Mouse (Mus musculus) left cerebral cortex, adult 9 months (tissue): Measurements from ENCODE around the gene Dppa5a.
"Not testable (repeated sequence)": the region's sequence is repeated elsewhere in the genome, so short reads cannot be mapped to it uniquely, and the experiment has no call there.

Source experiments
- DNase-seq, 2 experiments: peaks; one replicate each; pipeline ENCODE4 v3.0.0; 2022; ENCODE audit warnings: low spot score in 2 of 2

Dppa5a gene

GRCm38 (mm10) chr9:78367959-78368358 is at the start of gene Dppa5a:
TSS of gene Dppa5a (minus strand) at chr9:78368177.
- DNase-seq: not testable (repeated sequence)

DNA sequence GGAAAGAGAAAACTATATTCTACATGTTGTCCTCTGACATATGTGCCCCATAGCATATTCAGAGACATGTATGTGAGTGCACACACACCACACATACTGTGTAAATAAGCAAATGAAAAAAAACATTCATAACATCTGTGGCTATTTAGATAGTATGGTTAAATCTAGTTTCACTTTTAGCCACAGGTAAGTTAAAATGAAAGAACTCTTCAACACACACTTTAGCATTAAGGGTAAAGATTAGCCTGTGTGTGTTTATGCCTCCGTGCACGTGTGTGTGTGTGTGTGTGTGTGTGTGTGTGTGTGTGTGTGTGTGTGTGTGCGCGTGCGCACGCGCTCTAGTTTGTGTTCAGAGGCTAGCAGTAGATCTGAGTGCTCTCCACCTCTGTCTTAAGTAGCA is 33.6 kb upstream of the Dppa5a start:
- DNase-seq: no peak

GRCm38 (mm10) chr9:78400570-78400969 is 32.6 kb upstream of the Dppa5a start:
- no peak for DNase-seq

- no peak for DNase-seq
Observed at GRCm38 (mm10) chr9:78396517-78396916, 28.5 kb upstream of the Dppa5a start.

DNA sequence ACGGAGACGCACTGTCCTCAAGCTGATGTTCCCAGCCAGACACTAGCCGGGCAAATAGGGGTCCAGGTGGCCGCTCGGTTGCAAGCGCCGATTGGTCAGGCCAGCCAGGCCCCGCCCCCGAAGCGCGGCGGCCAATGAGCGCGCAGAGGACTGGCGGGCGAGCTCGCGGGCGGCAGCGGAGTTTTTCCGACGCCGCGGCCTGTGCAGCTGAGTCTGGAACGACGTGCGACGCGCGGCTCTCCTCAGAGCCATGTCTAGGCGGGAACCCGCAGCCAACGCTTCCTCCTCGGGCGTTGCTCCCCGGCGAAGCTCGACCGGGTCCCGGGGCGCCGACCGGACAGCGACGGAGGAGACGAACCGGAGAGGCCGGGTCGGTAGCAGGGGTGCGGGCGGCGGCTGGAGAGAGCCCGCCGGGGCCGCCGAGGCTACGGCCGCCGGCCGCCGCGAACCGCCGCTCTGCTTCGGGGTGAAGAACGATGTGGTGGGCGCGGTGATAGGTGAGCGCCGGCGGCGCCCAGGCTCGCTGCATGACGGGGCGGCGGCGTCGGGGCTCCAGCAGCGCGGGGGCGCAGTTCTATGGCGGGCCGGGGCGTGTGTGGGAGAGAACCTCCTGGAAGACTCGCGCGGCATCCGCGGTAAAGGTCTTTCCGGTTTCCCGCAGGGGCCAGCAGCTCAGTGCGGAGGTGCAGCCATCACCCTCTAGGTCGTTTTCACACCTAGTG is 27.8 kb upstream of the Dppa5a start, which contains the start of gene Ddx43:
Gene Ddx43, plus strand, starts transcription at position 148 of the 722 bp plus-strand sequence.
- DNase-seq: peak in 1 of 2 experiments; percentile 18

DNA sequence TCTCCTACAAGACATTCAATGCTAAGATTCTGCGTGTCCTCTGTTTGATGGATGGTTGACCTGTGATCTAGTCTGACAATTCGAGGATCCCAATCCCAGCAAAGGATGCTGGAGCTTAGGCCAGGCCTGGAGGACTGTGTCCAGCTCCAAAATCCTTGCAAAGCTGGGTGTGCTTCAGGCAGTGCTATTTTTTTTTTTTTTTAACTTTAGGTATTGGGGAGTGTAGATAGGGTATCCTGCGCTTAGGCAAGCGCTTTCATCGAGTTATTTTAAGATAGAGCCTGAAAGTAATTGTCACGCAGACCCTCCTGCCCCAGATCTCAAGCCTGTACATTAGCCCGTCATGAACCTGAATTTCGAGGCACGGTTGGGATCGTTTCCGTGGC is 27.3 kb upstream of the Dppa5a start:
- DNase-seq: no peak

- DNase-seq: no peak
Observed at GRCm38 (mm10) chr9:78394602-78395001, 26.6 kb upstream of the Dppa5a start.

DNA sequence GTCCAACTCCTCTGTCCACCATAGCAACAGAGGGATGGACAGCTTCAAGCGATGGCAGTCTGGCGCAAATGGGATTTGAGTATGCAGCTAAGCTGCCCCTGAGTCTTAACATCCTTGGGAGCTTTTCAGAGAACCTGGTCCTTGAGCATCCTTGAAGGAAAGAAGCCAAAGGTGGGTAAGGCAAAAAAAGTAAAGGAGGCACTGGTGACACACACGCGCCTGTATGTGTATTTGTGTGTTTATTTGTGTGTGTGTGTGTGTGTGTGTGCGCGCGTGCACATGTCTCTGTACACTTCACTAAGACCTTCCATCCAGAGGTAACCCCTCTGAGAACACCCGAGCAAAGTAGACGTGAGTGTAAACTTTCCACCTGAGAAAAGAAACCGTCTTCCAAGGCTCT is 25.8 kb upstream of the Dppa5a start:
- no peak for DNase-seq

DNA sequence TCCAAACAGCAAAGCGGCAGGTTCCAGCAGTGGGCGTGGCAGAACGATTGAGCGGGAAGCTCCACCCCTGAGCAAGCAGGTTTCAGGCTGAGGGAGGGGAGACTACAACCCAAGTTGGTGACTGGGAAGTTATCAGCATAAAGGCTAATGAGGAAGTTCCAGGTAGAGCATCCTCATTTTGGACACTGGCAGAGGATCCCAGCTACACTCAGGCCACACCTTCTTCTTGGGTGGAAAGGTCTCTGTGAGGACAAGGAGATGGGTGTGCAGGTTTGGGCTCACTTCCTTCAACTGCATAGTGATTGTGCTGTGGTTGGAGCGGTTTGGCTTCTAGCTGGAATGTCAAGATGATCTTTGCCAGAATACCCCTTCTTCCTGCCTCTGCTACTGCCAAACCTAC is 22.0 kb upstream of the Dppa5a start:
- no peak for DNase-seq

DNA sequence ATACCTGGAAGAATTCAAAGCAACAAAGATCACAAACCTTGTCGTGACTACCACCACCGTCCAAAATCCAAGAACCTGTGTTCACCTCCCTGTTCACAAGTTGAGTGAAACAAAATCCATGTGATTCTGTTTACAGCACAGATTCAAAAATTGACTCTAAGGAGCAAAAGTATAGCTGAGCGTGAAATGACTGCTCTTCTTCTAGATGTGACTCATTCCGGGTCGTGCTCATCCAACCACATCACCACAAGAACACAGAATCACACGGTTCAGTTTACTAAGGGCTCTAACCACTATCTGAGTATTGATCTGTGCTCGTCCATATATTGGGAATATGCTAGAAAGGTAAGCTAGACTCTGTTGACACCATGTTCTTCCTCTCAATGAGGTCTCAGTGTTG is 19.0 kb upstream of the Dppa5a start:
- no peak for DNase-seq

DNA sequence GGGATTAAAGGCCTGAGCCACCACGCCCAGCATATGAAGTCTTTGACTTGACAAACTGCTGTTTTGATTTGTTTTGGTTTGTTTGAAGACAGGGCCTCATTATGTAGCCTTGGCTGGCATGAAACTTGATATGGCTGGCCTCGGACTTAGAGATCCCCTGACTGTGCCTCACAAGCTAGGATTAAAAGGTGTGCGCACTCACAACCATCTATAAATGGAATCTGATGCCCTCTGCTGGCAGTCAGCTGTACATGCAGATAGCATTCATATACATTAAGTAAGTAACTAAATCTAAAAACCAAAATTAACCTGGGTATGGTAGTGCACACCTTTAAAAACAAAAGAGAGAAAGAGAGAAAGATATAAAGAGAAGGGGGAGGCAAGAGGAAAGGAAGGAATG is 17.9 kb upstream of the Dppa5a start:
- DNase-seq: no peak

- no peak for DNase-seq
Observed at GRCm38 (mm10) chr9:78378113-78378785, 10.3 kb upstream of the Dppa5a start, which contains the start of gene Ooep. TSS of gene Ooep (minus strand) at chr9:78378725.

GRCm38 (mm10) chr9:78377546-78377945 is 9.6 kb upstream of the Dppa5a start:
- no peak for DNase-seq

DNA sequence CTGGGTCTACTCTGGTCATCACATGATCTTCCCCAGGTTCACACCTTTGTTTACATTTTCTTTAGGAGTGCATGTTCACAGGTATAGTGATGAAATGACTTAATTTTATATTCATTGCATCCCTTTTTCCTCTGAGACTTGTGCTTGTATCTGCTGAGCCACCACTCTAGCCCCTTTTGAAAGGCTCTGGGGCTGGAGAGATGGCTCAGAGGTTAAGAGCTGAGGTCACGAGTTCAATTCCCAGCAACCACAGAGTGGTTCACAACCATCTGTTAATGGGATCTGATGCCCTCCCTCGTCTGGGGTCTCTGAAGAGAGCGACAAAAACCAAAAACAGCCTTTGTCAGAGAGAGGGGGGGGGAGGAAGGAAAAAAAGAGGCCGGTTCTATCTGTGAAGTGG is 7.5 kb upstream of the Dppa5a start:
- DNase-seq: no peak

- DNase-seq: no peak
Observed at GRCm38 (mm10) chr9:78374885-78375389, 7.0 kb upstream of the Dppa5a start.

DNA sequence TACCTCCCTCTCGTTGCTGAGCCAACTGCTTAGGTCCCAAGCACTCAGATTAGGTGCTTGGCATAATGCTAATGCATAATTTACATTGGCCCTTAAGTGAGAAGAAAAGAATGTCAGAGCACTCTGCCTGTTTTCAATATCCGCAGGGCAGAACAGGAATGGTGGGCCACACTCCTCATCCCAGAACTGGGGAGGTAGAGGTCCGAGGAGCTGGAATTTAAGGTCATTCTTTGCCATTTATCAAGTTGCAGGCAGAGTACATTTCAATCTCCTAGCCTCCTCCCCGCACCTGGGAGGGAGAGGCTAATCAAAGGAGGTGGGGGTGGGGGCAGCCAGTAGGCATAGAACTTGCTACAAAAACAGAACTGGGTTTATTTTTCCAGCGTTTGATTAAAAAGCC is 6.4 kb upstream of the Dppa5a start:
- DNase-seq: no peak

DNA sequence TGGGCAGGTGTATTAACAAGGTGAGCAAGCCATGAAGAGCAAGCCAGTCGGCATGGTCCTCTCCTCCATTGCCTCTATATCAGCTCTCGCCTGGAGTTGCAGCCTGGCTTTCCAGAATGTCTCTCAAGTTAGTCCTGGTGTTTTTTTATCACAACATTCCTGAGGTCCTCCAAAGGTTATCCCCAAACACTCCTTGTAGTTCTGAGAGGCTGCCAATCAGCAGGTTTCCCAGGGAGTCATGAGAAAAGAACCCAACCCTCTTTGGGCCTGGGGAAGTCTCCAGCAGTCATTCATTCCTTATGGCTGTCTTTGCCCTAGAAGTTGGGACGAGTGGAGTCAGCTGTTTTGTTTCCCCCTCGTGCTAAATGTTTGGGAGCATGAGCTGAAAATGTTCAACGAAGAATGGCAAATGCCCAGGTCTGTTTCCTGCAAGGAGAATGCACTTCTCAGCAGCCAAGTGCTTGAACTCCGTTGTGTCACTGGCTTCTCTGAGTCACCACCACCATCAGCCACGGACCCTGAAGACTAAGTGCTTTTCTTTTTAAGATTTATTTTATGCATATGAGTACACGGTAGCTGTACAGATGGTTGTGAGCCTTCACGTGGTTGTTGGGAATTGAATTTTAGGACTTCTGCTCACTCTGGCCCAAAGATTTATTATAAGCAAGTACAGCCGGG is 5.0 kb upstream of the Dppa5a start:
- DNase-seq: no peak

DNA sequence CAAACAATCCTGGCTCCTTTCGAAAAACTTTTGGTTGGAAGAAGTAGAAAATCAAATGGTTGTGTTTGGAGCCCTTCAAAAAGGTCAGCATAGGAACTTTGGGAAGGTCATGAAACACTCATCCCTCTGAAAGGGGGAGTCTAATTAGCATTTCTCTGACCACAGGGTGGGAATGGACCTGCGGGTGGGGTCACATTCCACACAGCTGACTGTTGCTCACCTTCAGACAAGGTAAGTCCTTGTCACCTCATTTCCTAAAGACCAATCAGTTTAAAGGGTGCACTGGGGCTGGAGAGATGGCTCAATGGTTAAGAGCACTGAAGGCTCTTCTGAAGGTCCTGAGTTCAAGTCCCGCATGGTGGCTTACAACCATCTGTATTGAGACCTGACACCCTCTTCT is 3.5 kb upstream of the Dppa5a start:
- no peak for DNase-seq

DNA sequence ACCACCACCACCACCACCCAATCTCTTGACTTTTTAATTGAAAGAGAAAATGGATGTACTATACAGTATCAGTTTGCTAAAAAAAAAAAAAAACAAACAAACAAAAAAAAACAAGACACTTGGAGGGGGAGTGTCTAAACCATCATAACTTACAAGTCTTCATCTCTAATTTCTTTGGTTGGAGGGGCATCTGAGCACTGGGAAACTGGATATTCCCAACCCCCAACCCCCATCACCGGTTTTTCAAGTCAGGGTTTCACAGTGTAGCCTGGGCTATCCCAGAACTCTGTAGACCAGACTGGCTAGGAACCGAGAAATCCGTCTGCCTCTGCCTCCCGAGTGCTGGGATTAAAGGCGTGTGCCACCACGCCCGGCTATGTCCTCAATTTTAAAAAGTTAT is 1.8 kb upstream of the Dppa5a start:
- DNase-seq: no peak

DNA sequence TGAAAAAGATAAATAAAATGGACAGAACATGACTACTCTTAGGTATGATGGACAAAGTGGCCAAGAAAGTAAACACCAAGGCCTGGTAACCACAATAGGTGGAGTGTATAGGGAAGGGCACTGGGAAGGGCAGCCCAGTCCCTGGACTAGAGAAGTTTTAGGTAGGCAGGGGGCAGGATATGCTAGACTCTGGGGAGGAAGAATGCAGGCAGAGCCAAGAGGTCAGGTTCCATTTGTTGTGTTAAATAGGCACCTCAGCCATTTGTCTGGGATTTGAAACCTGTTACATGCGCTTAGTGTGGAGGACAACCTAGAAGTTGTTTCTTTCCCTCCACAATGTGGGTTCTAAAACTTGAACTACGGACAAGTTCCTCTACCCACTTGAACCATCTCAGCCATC is 1.4 kb upstream of the Dppa5a start:
- no peak for DNase-seq

GRCm38 (mm10) chr9:78368671-78369293 is 805 bp upstream of the Dppa5a start:
- DNase-seq: no peak

DNA sequence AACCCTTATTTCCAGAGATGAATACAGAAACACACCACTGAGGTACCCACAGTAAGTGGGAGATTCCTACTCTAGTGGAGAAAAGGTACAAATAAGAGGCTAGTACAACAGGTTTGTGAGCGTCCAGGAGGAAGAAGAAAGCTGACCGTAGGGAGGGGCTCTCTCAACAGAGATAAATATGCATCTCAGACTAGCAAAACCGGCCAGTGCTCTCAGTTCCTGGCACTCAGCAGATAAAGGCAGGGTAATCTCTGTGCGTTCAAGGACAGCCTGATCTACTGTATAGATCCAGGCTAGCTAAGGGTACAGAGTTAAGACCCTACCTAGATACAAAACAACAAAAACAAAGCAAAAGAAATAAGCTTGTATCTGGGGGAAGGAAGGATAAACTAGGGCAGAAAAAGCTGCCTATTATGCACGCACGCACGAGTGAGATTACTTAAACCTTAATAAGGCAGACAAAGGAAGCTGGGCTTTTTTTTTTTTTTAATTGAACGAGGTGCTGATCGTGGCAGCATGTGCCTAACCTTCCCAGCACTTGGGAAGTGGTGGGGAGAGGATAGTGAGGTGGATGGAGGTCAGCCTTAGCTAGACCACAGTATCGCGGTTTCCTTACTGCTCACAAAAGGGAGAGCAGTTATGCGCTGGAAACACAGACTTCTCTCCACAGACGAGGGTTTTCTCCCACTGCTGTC is 2.0 kb downstream of the Dppa5a start:
- no peak for DNase-seq
